Mouse (Mus musculus) small intestine, adult 2 months (tissue): Measurements from ENCODE around the gene C2. TPM values are rescaled to one million over a fixed set of nuclear protein-coding genes. Genes with fewer than 3 reads are reported as not detected.

Experiments used
- H3K27ac ChIP-seq: fragments of 200-500 bp; 2 replicates; pipeline ENCODE4 v1.5.1; 2012; ENCODE audit warnings: low read depth, low read length, control low read depth, inconsistent platforms; ENCODE audit not compliant: insufficient read depth
- H3K27me3 ChIP-seq: fragments of 200-500 bp; 2 replicates; pipeline ENCODE4 v1.6.1; 2012; ENCODE audit warnings: mild to moderate bottlenecking, moderate library complexity, low read length, inconsistent platforms; ENCODE audit not compliant: control insufficient read depth, insufficient read depth
- H3K36me3 ChIP-seq: fragments of 200-500 bp; 2 replicates; pipeline ENCODE4 v1.6.1; 2012; ENCODE audit warnings: mild to moderate bottlenecking, low read length, control low read depth, inconsistent platforms; ENCODE audit not compliant: control insufficient read depth, insufficient read depth
- H3K4me1 ChIP-seq: fragments of 200-500 bp; 2 replicates; pipeline ENCODE4 v1.6.1; 2012; ENCODE audit warnings: low read length, inconsistent platforms, mixed read lengths; ENCODE audit not compliant: control insufficient read depth, insufficient read depth, insufficient read length
- H3K4me3 ChIP-seq: fragments of 200-500 bp; 2 replicates; pipeline ENCODE4 v1.5.1; 2012; ENCODE audit warnings: low read depth, mild to moderate bottlenecking, control low read depth, inconsistent platforms, low read length, moderate library complexity
- CTCF ChIP-seq: fragments of 200-500 bp; IDR thresholded peaks from 2 replicates; pipeline ENCODE4 v1.5.1; 2012; ENCODE audit warnings: low read depth, mild to moderate bottlenecking, control low read depth, inconsistent platforms, low read length, moderate library complexity, mixed read lengths; ENCODE audit not compliant: insufficient replicate concordance, insufficient read length; ENCODE audit errors: extremely low read depth
- POLR2A ChIP-seq: fragments of 200-500 bp; IDR thresholded peaks from 2 replicates; pipeline ENCODE4 v1.6.1; 2012; ENCODE audit warnings: low read depth, mild to moderate bottlenecking, control low read depth, inconsistent platforms, low read length, moderate library complexity
- WGBS: fragments of 180-500 bp; shearing (Covaris S2); methylation state at CpG from one replicate; pipeline ENCODE4 v1.1.7; 2018; 5-methylcytosine and 5-hydroxymethylcytosine counted together
- polyA plus RNA-seq: library from polyadenylated mRNA; depleted of rRNA; stranded (reverse); fragments of >200 nt; gene quantifications from 2 replicates; pipeline ENCODE4 v1.2.3, GENCODE M21; 2012

The C2 gene
- polyA plus RNA-seq, 1 experiment = 10.6 TPM

- peaks cover 10% of the 10 kb centered on the region for H3K4me1 ChIP-seq
- TF ChIP-seq POLR2A (no peak), CTCF (no peak)
- no peaks in the 10 kb centered on the region for H3K27me3 ChIP-seq
- H3K4me3 ChIP-seq = peak within 1 kb of the TSS; percentile 39; the same call in 1 of the 2 replicates
- peak within 1 kb of the TSS; percentile 27 for H3K27ac ChIP-seq
- H3K36me3 ChIP-seq = no peaks in the 10 kb centered on the region
- WGBS = 34% methylated on average over 11 of the region's 11 CpGs
Measured at GRCm38 (mm10) chr17:34879336-34879879, 18.7 kb downstream of the C2 start, which contains the start of gene Zbtb12. TSS of gene Zbtb12 (plus strand) at chr17:34879483.

DNA sequence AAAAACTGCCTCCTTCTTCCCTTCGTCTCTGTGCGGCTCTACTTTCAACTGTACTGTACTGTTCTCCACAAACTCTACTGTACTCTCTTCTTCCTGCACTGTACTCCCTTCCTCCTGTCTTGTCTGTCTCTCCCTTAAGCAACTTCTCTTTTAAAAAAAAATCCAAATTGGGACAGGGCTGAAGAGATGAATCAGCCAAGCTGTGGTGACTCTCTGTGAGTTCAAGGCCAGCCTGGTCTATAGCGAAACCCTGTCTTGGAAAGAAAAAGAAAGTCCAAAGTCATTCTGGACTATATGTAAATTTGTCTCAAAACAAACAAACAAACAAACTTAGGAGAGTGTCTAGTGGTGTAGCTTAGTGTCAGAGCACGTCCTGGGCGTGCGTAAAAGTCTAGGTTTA lies 23.7 kb downstream of the C2 start:
- Histone ChIP-seq H3K4me3 (no peak overlapping the region), H3K27ac (no peak overlapping the region), H3K4me1 (0 out of 2 replicates have a peak, but pooled peaks cover 2% of the 10 kb centered on the region), H3K27me3 (no peaks in the 10 kb centered on the region), H3K36me3 (no peaks in the 10 kb centered on the region)
- 85% methylated on average over 6 of the region's 6 CpGs for WGBS
- TF ChIP-seq CTCF (no peak), POLR2A (no peak)

DNA sequence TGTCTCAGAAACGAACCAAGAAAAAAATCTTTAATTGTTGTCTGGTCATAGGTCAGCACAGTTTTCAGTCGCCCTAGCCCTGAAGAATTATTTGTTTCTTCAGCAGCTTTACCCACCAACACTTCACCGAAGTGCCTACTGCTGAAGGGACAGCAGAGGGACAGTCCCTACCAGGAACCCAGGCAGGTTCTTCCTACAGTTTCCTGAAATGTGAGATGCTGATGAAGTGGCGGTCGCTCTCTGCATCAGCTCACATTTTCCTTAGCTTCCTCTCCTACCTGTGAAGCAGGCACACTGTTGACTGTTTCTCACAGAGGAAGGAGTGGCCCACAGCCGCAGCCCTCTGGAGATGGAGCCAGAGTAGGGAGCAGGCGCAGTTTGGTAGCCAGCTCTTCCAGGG lies 32.1 kb downstream of the C2 start:
- Histone ChIP-seq H3K27ac (no peak overlapping the region), H3K4me3 (no peak overlapping the region), H3K36me3 (no peaks in the 10 kb centered on the region), H3K4me1 (peaks cover 20% of the 10 kb centered on the region; the same call in 1 of the 2 replicates), H3K27me3 (no peaks in the 10 kb centered on the region)
- 57% methylated on average over 7 of the region's 7 CpGs for WGBS
- TF ChIP-seq POLR2A = no peak
- no peak for TF ChIP-seq CTCF

GRCm38 (mm10) chr17:34862416-34863081 lies 35.5 kb downstream of the C2 start, which contains the start of gene Cfb:
TSS of gene Cfb (minus strand) at chr17:34862518.
- Histone ChIP-seq H3K4me3 (peak within 1 kb of the TSS; percentile 62), H3K27me3 (no peaks in the 10 kb centered on the region), H3K27ac (peak within 1 kb of the TSS; percentile 97), H3K36me3 (peaks cover 21% of the 10 kb centered on the region), H3K4me1 (peaks cover 29% of the 10 kb centered on the region; the same call in 1 of the 2 replicates)
- WGBS = 15% methylated on average over 8 of the region's 8 CpGs
- 0 out of 2 replicates have a peak, but pooled peaks have one; percentile 8 for TF ChIP-seq CTCF
- no peak for TF ChIP-seq POLR2A

GRCm38 (mm10) chr17:34861704-34862415 lies 36.2 kb downstream of the C2 start:
- peak overlapping the region; percentile 62 for H3K4me3 ChIP-seq
- H3K4me1 ChIP-seq = peaks cover 29% of the 10 kb centered on the region; the same call in 1 of the 2 replicates
- 31% methylated on average over 13 of the region's 13 CpGs for WGBS
- no peak for TF ChIP-seq POLR2A
- no peak for TF ChIP-seq CTCF
- peaks cover 27% of the 10 kb centered on the region for H3K36me3 ChIP-seq
- H3K27ac ChIP-seq = peak overlapping the region; percentile 97
- H3K27me3 ChIP-seq = no peaks in the 10 kb centered on the region

- Histone ChIP-seq H3K4me3 (peak overlapping the region; percentile 62), H3K36me3 (peaks cover 34% of the 10 kb centered on the region), H3K27me3 (no peaks in the 10 kb centered on the region), H3K27ac (no peak overlapping the region), H3K4me1 (peaks cover 29% of the 10 kb centered on the region; the same call in 1 of the 2 replicates)
- 68% methylated on average over 9 of the region's 9 CpGs for WGBS
- no peak for TF ChIP-seq CTCF
- TF ChIP-seq POLR2A = no peak
Measured at GRCm38 (mm10) chr17:34860514-34860913, 37.6 kb downstream of the C2 start.

DNA sequence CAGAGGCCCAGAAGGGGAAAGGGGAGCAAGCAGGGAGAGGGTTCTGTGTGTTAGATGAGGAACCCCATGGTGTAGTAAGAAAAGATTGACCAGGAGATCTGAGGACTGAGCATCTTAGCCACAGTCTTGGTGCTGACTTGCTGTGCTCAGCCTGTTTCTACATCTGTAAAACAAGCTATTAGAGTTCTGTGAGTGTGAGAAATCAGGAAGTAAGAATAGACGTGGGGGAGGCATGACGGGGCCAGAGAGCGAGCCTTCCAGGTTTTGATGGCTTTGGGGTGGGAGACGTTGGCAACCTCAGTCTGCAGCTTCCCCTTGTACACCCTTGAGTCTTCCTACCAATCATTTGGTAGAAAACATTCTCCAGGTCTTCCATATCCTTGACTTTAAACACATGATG lies 39.4 kb downstream of the C2 start:
- 77% methylated on average over 4 of the region's 4 CpGs for WGBS
- Histone ChIP-seq H3K27ac (no peak overlapping the region), H3K36me3 (peaks cover 50% of the 10 kb centered on the region), H3K4me3 (no peak overlapping the region), H3K4me1 (peaks cover 25% of the 10 kb centered on the region; the same call in 1 of the 2 replicates), H3K27me3 (no peaks in the 10 kb centered on the region)
- TF ChIP-seq POLR2A (no peak), CTCF (no peak)
